Mouse (Mus musculus) lung, adult 2 months (tissue): ENCODE measurements around the gene Ndufa6. TPM values are rescaled to one million over a fixed set of nuclear protein-coding genes. Genes with fewer than 3 reads are reported as not detected.
A peak's percentile ranks its signal among the peaks of the same experiment; 100 is the strongest.
"Not testable (repeated sequence)": the region's sequence is repeated elsewhere in the genome, so short reads cannot be mapped to it uniquely, and the experiment has no call there.

Source experiments
- DNase-seq: peaks from one replicate; pipeline ENCODE4 v3.0.0; 2022
- H3K4me1 ChIP-seq: fragments of 200-500 bp; 2 replicates; pipeline ENCODE4 v1.6.1; 2011; ENCODE audit warnings: low read length; ENCODE audit not compliant: control insufficient read depth, insufficient read depth
- H3K4me3 ChIP-seq: fragments of 200-500 bp; replicated peaks from 2 replicates; pipeline ENCODE3; 2011; ENCODE audit warnings: low read depth, mild to moderate bottlenecking, control low read depth, low read length; ENCODE audit errors: extremely low read depth
- CTCF ChIP-seq: fragments of 200-500 bp; IDR thresholded peaks from 2 replicates; pipeline ENCODE4 v1.5.1; 2011; ENCODE audit warnings: mild to moderate bottlenecking, low read length, control low read depth; ENCODE audit not compliant: insufficient read depth
- POLR2A ChIP-seq: fragments of 200-500 bp; IDR thresholded peaks from 2 replicates; pipeline ENCODE4 v1.6.1; 2011; ENCODE audit warnings: low read depth, mild to moderate bottlenecking, control low read depth, low read length, borderline replicate concordance; ENCODE audit errors: extremely low read depth
- WGBS: fragments of 180-500 bp; shearing (Covaris S2); methylation state at CpG from one replicate; pipeline ENCODE4 v1.1.7; 2018; 5-methylcytosine and 5-hydroxymethylcytosine counted together
- polyA plus RNA-seq: library from polyadenylated mRNA; depleted of rRNA; stranded (reverse); fragments of >200 nt; gene quantifications from 2 replicates; pipeline ENCODE4 v1.2.3, GENCODE M21; 2012; rRNA removed

Ndufa6 gene
- polyA plus RNA-seq, result 183 and 193 TPM in 2 replicates

- TF ChIP-seq POLR2A (peak; percentile 89), CTCF (peak; percentile 78)
- WGBS, result 2% methylated on average over 57 of the region's 57 CpGs
- DNase-seq, result peak; percentile 91
- H3K4me1 ChIP-seq, result peaks cover 6% of the 10 kb centered on the region
- peak within 1 kb of the TSS; percentile 93 for H3K4me3 ChIP-seq
Observed at GRCm38 (mm10) chr15:82354126-82354945, at the start of gene Ndufa6. Gene Ndufa6 (minus strand): TSS chr15:82354322.

- DNase-seq, result no peak
- no peak overlapping the region for H3K4me3 ChIP-seq
- TF ChIP-seq CTCF (no peak), POLR2A (no peak)
- WGBS, result 88% methylated on average over 9 of the region's 9 CpGs
- H3K4me1 ChIP-seq, result no peaks in the 10 kb centered on the region
Observed at GRCm38 (mm10) chr15:82403606-82404005, 49.5 kb upstream of the Ndufa6 start.

GRCm38 (mm10) chr15:82402741-82403140 lies 48.6 kb upstream of the Ndufa6 start:
- no peak for DNase-seq
- TF ChIP-seq CTCF (no peak), POLR2A (no peak)
- 89% methylated on average over 6 of the region's 6 CpGs for WGBS
- no peak overlapping the region for H3K4me3 ChIP-seq
- H3K4me1 ChIP-seq, result no peaks in the 10 kb centered on the region

GRCm38 (mm10) chr15:82402106-82402505 lies 48.0 kb upstream of the Ndufa6 start:
- Histone ChIP-seq H3K4me3 (no peak overlapping the region), H3K4me1 (no peaks in the 10 kb centered on the region)
- no peak for DNase-seq
- TF ChIP-seq POLR2A, result no peak
- TF ChIP-seq CTCF, result no peak

- WGBS, result 74% methylated on average over 2 of the region's 2 CpGs
Observed at GRCm38 (mm10) chr15:82401516-82401915, 47.4 kb upstream of the Ndufa6 start.

GRCm38 (mm10) chr15:82395955-82396354 lies 41.8 kb upstream of the Ndufa6 start:
- H3K4me3 ChIP-seq, H3K4me1 ChIP-seq, DNase-seq: not testable (repeated sequence)
- WGBS, result 81% methylated on average over 3 of the region's 3 CpGs

More at GRCm38 (mm10) chr15:82401516-82401915, 47.4 kb upstream of the Ndufa6 start:
- no peak for DNase-seq
- TF ChIP-seq CTCF (no peak), POLR2A (no peak)
- Histone ChIP-seq H3K4me3 (no peak overlapping the region), H3K4me1 (no peaks in the 10 kb centered on the region)

- DNase-seq, H3K4me3 ChIP-seq, H3K4me1 ChIP-seq: not testable (repeated sequence)
- WGBS, result 86% methylated on average over 2 of the region's 2 CpGs
Observed at GRCm38 (mm10) chr15:82393922-82394321, 39.8 kb upstream of the Ndufa6 start, which contains the start of gene Cyp2d11. Gene Cyp2d11 (minus strand): TSS chr15:82394022.

GRCm38 (mm10) chr15:82389916-82390315 lies 35.8 kb upstream of the Ndufa6 start:
- not testable (repeated sequence) for H3K4me1 ChIP-seq, DNase-seq, H3K4me3 ChIP-seq
- WGBS, result 94% methylated on average over 10 of the region's 10 CpGs

- 94% methylated on average over 2 of the region's 2 CpGs for WGBS
- TF ChIP-seq CTCF (no peak), POLR2A (no peak)
- Histone ChIP-seq H3K4me1 (no peaks in the 10 kb centered on the region; the same call in 1 of the 2 replicates), H3K4me3 (no peak overlapping the region)
- DNase-seq, result no peak
Observed at GRCm38 (mm10) chr15:82385729-82386128, 31.6 kb upstream of the Ndufa6 start.

- TF ChIP-seq POLR2A, result no peak
- TF ChIP-seq CTCF, result no peak
- no peak for DNase-seq
- Histone ChIP-seq H3K4me3 (no peak overlapping the region), H3K4me1 (peaks cover 7% of the 10 kb centered on the region)
- WGBS, result 88% methylated on average over 2 of the region's 2 CpGs
Observed at GRCm38 (mm10) chr15:82382441-82382840, 28.3 kb upstream of the Ndufa6 start.
